In the genomic region with DNA sequence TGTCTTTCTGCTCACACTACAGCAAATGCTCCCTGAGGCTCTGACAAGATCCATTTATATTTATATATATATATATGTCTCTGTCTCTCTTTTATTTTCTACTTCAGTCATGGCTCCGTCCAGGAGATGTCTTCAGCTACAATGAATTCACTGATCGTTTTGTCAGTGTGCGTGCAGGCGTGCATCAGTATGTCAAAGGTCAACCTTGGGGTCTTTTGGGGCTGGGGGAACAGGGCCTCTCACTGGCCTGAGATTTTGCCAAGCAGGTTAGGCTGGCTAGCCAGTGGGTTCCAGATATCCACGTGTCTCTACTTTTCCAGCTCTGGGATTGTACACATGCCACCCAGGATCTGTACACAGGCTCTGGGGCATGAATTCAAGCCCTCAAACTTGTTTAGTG, we compare ENCODE assay signal across 25 mouse cellular contexts. TPM values are rescaled to one million over a fixed set of nuclear protein-coding genes. Genes with fewer than 3 reads are reported as not detected.
DNase-seq lines count a peak whose midpoint lies in the region; TF ChIP-seq lines count a peak whose summit lies in the region.
"Had no signal": no experiment of that assay in that cellular context is flagged by ENCODE, and none has a peak within 500 bp of the region (broad histone marks: within the 10 kb centered on the region; RNA-seq: fewer than 3 reads in every experiment).

No protein-coding gene starts in this region.

- H3K36me3 ChIP-seq in heart, adult 2 months (ENCODE audit: control insufficient read depth, insufficient read depth, low read length) = 0 out of 2 replicates have a peak, but pooled peaks cover under 1% of the 10 kb centered on the region

- H3K9ac ChIP-seq in heart, adult 2 months (ENCODE audit: low read depth, low read length) = no peak overlapping the region
- H3K9ac ChIP-seq: embryonic facial prominence, embryonic 15.5 days; intestine, embryonic 15.5 days; limb, embryonic 12.5 days; neural tube, embryonic 13.5 days; stomach, embryonic 15.5 days had no signal

- no peak overlapping the region for H3K4me3 ChIP-seq in heart, adult 2 months
- H3K4me3 ChIP-seq in left cerebral cortex, adult 2 months = no peak overlapping the region
- no peak overlapping the region for H3K4me3 ChIP-seq in brown adipose tissue, adult 24 weeks (ENCODE audit: insufficient read depth, low read depth, low read length)
- H3K4me3 ChIP-seq: embryonic facial prominence, embryonic 10.5 days; embryonic facial prominence, embryonic 15.5 days; heart, embryonic 10.5 days; intestine, embryonic 15.5 days; limb, embryonic 12.5 days; myocyte; neural tube, embryonic 13.5 days; stomach, embryonic 15.5 days had no signal

- WGBS in heart, adult 2 months = 73% methylated on average over 5 of the region's 5 CpGs

- peaks cover 33% of the 10 kb centered on the region for H3K4me1 ChIP-seq in heart, adult 2 months (ENCODE audit: control insufficient read depth, insufficient read depth, low read length)
- peaks cover 32% of the 10 kb centered on the region for H3K4me1 ChIP-seq in brown adipose tissue, adult 24 weeks (ENCODE audit: control insufficient read depth, insufficient read depth, insufficient read length, low read length)

- H3K27me3 ChIP-seq in heart, adult 2 months (ENCODE audit: control insufficient read depth, insufficient read depth, low read length) = no peaks in the 10 kb centered on the region
- H3K27me3 ChIP-seq: embryonic facial prominence, embryonic 15.5 days; intestine, embryonic 15.5 days; limb, embryonic 12.5 days; neural tube, embryonic 13.5 days; stomach, embryonic 15.5 days had no signal

- TF ChIP-seq CTCF in heart, adult 2 months (IDR thresholded peaks at IDR 0.05) = no peak
- no peak for TF ChIP-seq CTCF in left cerebral cortex, adult 2 months (IDR thresholded peaks at IDR 0.05)

- H3K79me2 ChIP-seq in heart, adult 2 months (replicated peaks; ENCODE audit: control insufficient read depth, insufficient read depth, low read length) = peaks cover 2% of the 10 kb centered on the region; the same call in 1 of the 2 replicates

- intact Hi-C loops in heart, adult 2 months (cut with DNase I) = loop anchor here (10.0 kb wide), 1 partner anchor 312 kb away; the partner anchor contains the start of genes Chmp1a and Spata33
- intact Hi-C loops in heart, postnatal 36 days (cut with DNase I) = loop anchor here (10.0 kb wide), 1 partner anchor 302 kb away; no protein-coding TSS in a partner anchor
- intact Hi-C loops in left cerebral cortex, adult 2 months (cut with DNase I) = no loop called here

- no peak for TF ChIP-seq POLR2A in heart, adult 2 months (IDR thresholded peaks at IDR 0.05; ENCODE audit: insufficient read depth, low read depth, low read length)

- H3K27ac ChIP-seq in heart, adult 2 months = peak overlapping the region; percentile 79
- peak overlapping the region; percentile 61 for H3K27ac ChIP-seq in left cerebral cortex, adult 2 months
- peak overlapping the region; percentile 31; the same call in 1 of the 2 replicates for H3K27ac ChIP-seq in brown adipose tissue, adult 24 weeks (replicated peaks; ENCODE audit: low read depth, low read length)
- H3K27ac ChIP-seq: embryonic facial prominence, embryonic 10.5 days; embryonic facial prominence, embryonic 15.5 days; heart, embryonic 10.5 days; hindbrain, postnatal 0 days; intestine, embryonic 15.5 days; kidney, postnatal 0 days; neural tube, embryonic 13.5 days; stomach, embryonic 15.5 days had no signal

- DNase-seq in heart, adult 2 months = no peak
- no peak for DNase-seq in heart, postnatal 36 days
- DNase-seq in left cerebral cortex, adult 2 months (ENCODE audit: extremely low spot score in 1 of 2, low spot score in 2 of 2) = no peak
- no peak for DNase-seq in left cerebral cortex, adult 9 months (ENCODE audit: low spot score in 2 of 2)
- peak; percentile 40 for DNase-seq in embryo, embryonic 9.5 days (ENCODE audit: extremely low spot score)
- DNase-seq: B cell, adult 2 months; cerebellum, adult 8-10 months; heart, postnatal 4 days; kidney, adult 2 months; kidney, postnatal 4 days; layer of hippocampus, adult 9-11 months; lung, postnatal 36 days; right cerebral cortex, postnatal 25 days had no signal

- no peak for TF ChIP-seq EP300 in heart, adult 2 months (IDR thresholded peaks at IDR 0.05; ENCODE audit: insufficient read depth, low read depth, low read length)

RNA-seq across cellular contexts. Expression of gene Cdh15, which starts 55.2 kb away (rescaled TPM):
- not detected for total RNA-seq in heart, adult 2 months (2021)
- not detected in 2 replicates for polyA plus RNA-seq in heart, adult 2 months (2012; rRNA removed)
- total RNA-seq in heart, postnatal 36 days (2021) = not detected
- 1 to 10 TPM in 1 of 2 experiments, under 1 TPM in 1; 0.97 to 1.1 TPM for total RNA-seq in left cerebral cortex, adult 2 months (2021)
- polyA plus RNA-seq in brown adipose tissue, adult 24 weeks (2012; ENCODE audit: insufficient read depth, insufficient read length, missing spikeins) = 0.32 TPM in 1 of 2 replicates, not detected in the other
- total RNA-seq: megakaryocyte, adult 5-6 weeks had no signal
